Mouse (Mus musculus) ovary, postnatal 10 days (tissue): ENCODE results near the gene Anxa6.

Experiments used
- DNase-seq: peaks from one replicate; pipeline ENCODE4 v3.0.0; 2022; ENCODE audit warnings: low spot score

Gene Anxa6

GRCm38 (mm10) chr11:55031211-55031990 is 1.8 kb downstream of the Anxa6 start:
- no peak for DNase-seq

GRCm38 (mm10) chr11:55028509-55028908 is 4.7 kb downstream of the Anxa6 start:
- DNase-seq = no peak

- no peak for DNase-seq
Observed at GRCm38 (mm10) chr11:55027204-55027855, 5.9 kb downstream of the Anxa6 start.

- DNase-seq = no peak
Observed at GRCm38 (mm10) chr11:55025896-55026295, 7.3 kb downstream of the Anxa6 start.

- no peak for DNase-seq
Observed at GRCm38 (mm10) chr11:55023583-55023982, 9.7 kb downstream of the Anxa6 start.

- DNase-seq = peak; percentile 95
Observed at GRCm38 (mm10) chr11:55023049-55023564, 10.1 kb downstream of the Anxa6 start.

- no peak for DNase-seq
Observed at GRCm38 (mm10) chr11:55022508-55022907, 10.7 kb downstream of the Anxa6 start.

GRCm38 (mm10) chr11:55021859-55022258 is 11.4 kb downstream of the Anxa6 start:
- DNase-seq = no peak

- DNase-seq = no peak
Observed at GRCm38 (mm10) chr11:55021458-55021857, 11.8 kb downstream of the Anxa6 start.

- DNase-seq = no peak
Observed at GRCm38 (mm10) chr11:55019711-55020110, 13.5 kb downstream of the Anxa6 start.

- DNase-seq = no peak
Observed at GRCm38 (mm10) chr11:55018034-55018433, 15.2 kb downstream of the Anxa6 start.

- no peak for DNase-seq
Observed at GRCm38 (mm10) chr11:55017201-55017600, 16.0 kb downstream of the Anxa6 start.

GRCm38 (mm10) chr11:55016758-55017157 is 16.5 kb downstream of the Anxa6 start:
- DNase-seq = no peak

- DNase-seq = no peak
Observed at GRCm38 (mm10) chr11:55015831-55016241, 17.4 kb downstream of the Anxa6 start.

- no peak for DNase-seq
Observed at GRCm38 (mm10) chr11:55015264-55015663, 18.0 kb downstream of the Anxa6 start.

- no peak for DNase-seq
Observed at GRCm38 (mm10) chr11:55013802-55014201, 19.4 kb downstream of the Anxa6 start.

- DNase-seq = no peak
Observed at GRCm38 (mm10) chr11:55012551-55013521, 20.4 kb downstream of the Anxa6 start.

- DNase-seq = no peak
Observed at GRCm38 (mm10) chr11:55011440-55011839, 21.8 kb downstream of the Anxa6 start.

GRCm38 (mm10) chr11:55008230-55008629 is 25.0 kb downstream of the Anxa6 start:
- no peak for DNase-seq

GRCm38 (mm10) chr11:55005684-55006083 is 27.6 kb downstream of the Anxa6 start:
- no peak for DNase-seq

GRCm38 (mm10) chr11:55004970-55005502 is 28.2 kb downstream of the Anxa6 start:
- DNase-seq = no peak

GRCm38 (mm10) chr11:54998708-54999107 is 34.5 kb downstream of the Anxa6 start:
- no peak for DNase-seq
